Mouse (Mus musculus) MEL (cell line): ENCODE results near the gene Nfe2. TPM values are rescaled to one million over a fixed set of nuclear protein-coding genes. Genes with fewer than 3 reads are reported as not detected.

Experiments used
- DNase-seq: peaks from one replicate; pipeline ENCODE4 v3.0.0; 2011; ENCODE audit warnings: low read depth, low spot score
- H3K27ac ChIP-seq: 2 replicates; pipeline ENCODE4 v1.5.1; 2012; ENCODE audit warnings: low read depth, mild to moderate bottlenecking, control low read depth, low read length, moderate library complexity; ENCODE audit not compliant: control insufficient read depth
- H3K27me3 ChIP-seq, 2 experiments: fragments of 150-350 bp in 1 of 2; sonication (generic) in 1 of 2; 2 replicates each; pipeline ENCODE4 v1.6.1; 2012; ENCODE audit warnings: low read length in 2 of 2, mild to moderate bottlenecking in 2 of 2, improper control_type of control experiment in 1 of 2, moderate library complexity in 1 of 2; ENCODE audit not compliant: insufficient read depth in 2 of 2, control insufficient read depth in 1 of 2
- H3K36me3 ChIP-seq, 2 experiments: 2 replicates each; pipeline ENCODE4 v1.6.1; 2012 to 2014; ENCODE audit warnings: low read length in 2 of 2, improper control_type of control experiment in 1 of 2, inconsistent platforms in 1 of 2, mild to moderate bottlenecking in 1 of 2; ENCODE audit not compliant: insufficient read depth in 2 of 2, control insufficient read depth in 1 of 2
- H3K4me1 ChIP-seq, 2 experiments: fragments of 150-350 bp in 1 of 2; sonication (generic) in 1 of 2; 2 replicates each; pipeline ENCODE4 v1.6.1; 2012; ENCODE audit warnings: low read length in 2 of 2, improper control_type of control experiment in 1 of 2, mild to moderate bottlenecking in 1 of 2; ENCODE audit not compliant: insufficient read depth in 2 of 2, control insufficient read depth in 1 of 2
- H3K4me3 ChIP-seq, 2 experiments: fragments of 150-350 bp in 1 of 2; sonication (generic) in 1 of 2; 2 replicates each; pipeline ENCODE4 v1.5.1; 2012; ENCODE audit warnings: low read depth in 2 of 2, low read length in 2 of 2, mild to moderate bottlenecking in 2 of 2, moderate library complexity in 2 of 2, control low read depth in 1 of 2, improper control_type of control experiment in 1 of 2; ENCODE audit not compliant: control insufficient read depth in 1 of 2, insufficient read depth in 1 of 2
- H3K79me2 ChIP-seq: 2 replicates; pipeline ENCODE4 v1.6.1; 2012; ENCODE audit warnings: mild to moderate bottlenecking, low read length, moderate library complexity; ENCODE audit not compliant: control insufficient read depth, poor library complexity, insufficient read depth
- H3K9ac ChIP-seq: 2 replicates; pipeline ENCODE4 v1.6.1; 2012; ENCODE audit warnings: low read depth, mild to moderate bottlenecking, control low read depth, low read length, moderate library complexity; ENCODE audit not compliant: control insufficient read depth, poor library complexity, severe bottlenecking
- H3K9me3 ChIP-seq: fragments of 150-350 bp; sonication (generic); replicated peaks from 2 replicates; pipeline ENCODE4 v1.6.1; 2012; ENCODE audit warnings: mild to moderate bottlenecking, low read length, improper control_type of control experiment, moderate library complexity; ENCODE audit not compliant: insufficient read depth
- BHLHE40 ChIP-seq: IDR thresholded peaks from 2 replicates; pipeline ENCODE4 v1.6.1; 2012; ENCODE audit warnings: low read depth, mild to moderate bottlenecking, inconsistent platforms, low read length, improper control_type of control experiment, borderline replicate concordance
- CHD1 ChIP-seq: IDR thresholded peaks from 2 replicates; pipeline ENCODE4 v1.6.1; 2012; ENCODE audit warnings: low read depth, mild to moderate bottlenecking, inconsistent platforms, low read length, improper control_type of control experiment
- CHD2 ChIP-seq: IDR thresholded peaks from 2 replicates; pipeline ENCODE4 v1.6.1; 2011; ENCODE audit warnings: low read length, improper control_type of control experiment
- CTCF ChIP-seq, 3 experiments: IDR thresholded peaks in 2 of 3; conservative IDR thresholded peaks in 1 of 3; 2 replicates each; pipeline ENCODE4 v1.5.1; 2011 to 2012; ENCODE audit warnings: low read length in 3 of 3, low read depth in 2 of 3, mild to moderate bottlenecking in 2 of 3, improper control_type of control experiment in 1 of 3, inconsistent platforms in 1 of 3, mixed read lengths in 1 of 3, moderate library complexity in 1 of 3; ENCODE audit not compliant: control insufficient read depth in 1 of 3, insufficient read depth in 1 of 3, poor library complexity in 1 of 3, severe bottlenecking in 1 of 3
- ELF1 ChIP-seq: IDR thresholded peaks from 2 replicates; pipeline ENCODE4 v1.6.1; 2014; ENCODE audit warnings: low read depth, mild to moderate bottlenecking, inconsistent platforms, low read length, improper control_type of control experiment, moderate library complexity
- ETS1 ChIP-seq: IDR thresholded peaks from 2 replicates; pipeline ENCODE4 v1.6.1; 2012; ENCODE audit warnings: low read depth, mild to moderate bottlenecking, inconsistent platforms, low read length, improper control_type of control experiment, moderate library complexity
- GABPA ChIP-seq: IDR thresholded peaks from 2 replicates; pipeline ENCODE4 v1.6.1; 2012; ENCODE audit warnings: low read depth, mild to moderate bottlenecking, inconsistent platforms, low read length, improper control_type of control experiment, moderate library complexity
- GATA1 ChIP-seq: IDR thresholded peaks from 2 replicates; pipeline ENCODE4 v1.6.1; 2011; ENCODE audit warnings: low read depth, low read length, improper control_type of control experiment
- HCFC1 ChIP-seq: IDR thresholded peaks from 2 replicates; pipeline ENCODE4 v1.6.1; 2012; ENCODE audit warnings: low read depth, mild to moderate bottlenecking, inconsistent platforms, low read length, improper control_type of control experiment, moderate library complexity
- JUND ChIP-seq: IDR thresholded peaks from 2 replicates; pipeline ENCODE4 v1.6.1; 2011; ENCODE audit warnings: low read depth, mild to moderate bottlenecking, improper control_type of control experiment, low read length
- MAFK ChIP-seq: IDR thresholded peaks from 2 replicates; pipeline ENCODE4 v1.6.1; 2011; ENCODE audit warnings: low read depth, mild to moderate bottlenecking, low read length, improper control_type of control experiment, borderline replicate concordance
- MAZ ChIP-seq: IDR thresholded peaks from 2 replicates; pipeline ENCODE4 v1.6.1; 2012; ENCODE audit warnings: low read depth, mild to moderate bottlenecking, inconsistent platforms, low read length, improper control_type of control experiment
- MEF2A ChIP-seq: IDR thresholded peaks from 2 replicates; pipeline ENCODE4 v1.6.1; 2014; ENCODE audit warnings: low read depth, mild to moderate bottlenecking, inconsistent platforms, low read length, improper control_type of control experiment; ENCODE audit not compliant: poor library complexity, insufficient replicate concordance, severe bottlenecking; ENCODE audit errors: extremely low read depth
- MXI1 ChIP-seq: IDR thresholded peaks from 2 replicates; pipeline ENCODE4 v1.6.1; 2011; ENCODE audit warnings: mild to moderate bottlenecking, low read depth, low read length, improper control_type of control experiment
- MYB ChIP-seq: IDR thresholded peaks from 2 replicates; pipeline ENCODE4 v1.6.1; 2011; ENCODE audit warnings: mild to moderate bottlenecking, low read depth, low read length, improper control_type of control experiment
- MYC ChIP-seq: IDR thresholded peaks from 2 replicates; pipeline ENCODE4 v1.6.1; 2011; ENCODE audit warnings: low read depth, mild to moderate bottlenecking, low read length, improper control_type of control experiment, moderate library complexity
- POLR2A ChIP-seq, 2 experiments: IDR thresholded peaks; 2 replicates each; pipeline ENCODE4 v1.6.1; 2011 to 2012; ENCODE audit warnings: low read length in 2 of 2, mild to moderate bottlenecking in 2 of 2, control low read depth in 1 of 2, improper control_type of control experiment in 1 of 2, low read depth in 1 of 2, moderate library complexity in 1 of 2; ENCODE audit not compliant: control insufficient read depth in 1 of 2, insufficient read depth in 1 of 2, poor library complexity in 1 of 2
- POLR2AphosphoS5 ChIP-seq: IDR thresholded peaks from 2 replicates; pipeline ENCODE4 v1.6.1; 2012; ENCODE audit warnings: low read depth, borderline replicate concordance, mild to moderate bottlenecking, inconsistent platforms, low read length, moderate library complexity, mixed read lengths
- RAD21 ChIP-seq: IDR thresholded peaks from 2 replicates; pipeline ENCODE4 v1.6.1; 2011; ENCODE audit warnings: mild to moderate bottlenecking, low read depth, low read length, improper control_type of control experiment
- SIN3A ChIP-seq: IDR thresholded peaks from 2 replicates; pipeline ENCODE4 v1.6.1; 2012; ENCODE audit warnings: low read length, improper control_type of control experiment, inconsistent platforms
- SMC3 ChIP-seq: IDR thresholded peaks from 2 replicates; pipeline ENCODE4 v1.6.1; 2011; ENCODE audit warnings: low read depth, low read length, improper control_type of control experiment
- TBP ChIP-seq: IDR thresholded peaks from 2 replicates; pipeline ENCODE4 v1.8.0; 2011; ENCODE audit warnings: low read depth, low read length, improper control_type of control experiment
- USF1 ChIP-seq: IDR thresholded peaks from 2 replicates; pipeline ENCODE4 v1.6.1; 2014; ENCODE audit warnings: low read depth, mild to moderate bottlenecking, inconsistent platforms, low read length, improper control_type of control experiment, moderate library complexity
- USF2 ChIP-seq, 2 experiments: IDR thresholded peaks; 2 replicates each; pipeline ENCODE4 v1.6.1; 2011 to 2012; ENCODE audit warnings: improper control_type of control experiment in 2 of 2, low read length in 2 of 2, borderline replicate concordance in 1 of 2, inconsistent platforms in 1 of 2, low read depth in 1 of 2, mild to moderate bottlenecking in 1 of 2; ENCODE audit not compliant: insufficient read depth in 1 of 2
- ZC3H11A ChIP-seq: IDR thresholded peaks from 2 replicates; pipeline ENCODE4 v1.6.1; 2012; ENCODE audit warnings: low read depth, mild to moderate bottlenecking, inconsistent platforms, low read length, improper control_type of control experiment
- ZMIZ1 ChIP-seq: IDR thresholded peaks from 2 replicates; pipeline ENCODE4 v1.6.1; 2012; ENCODE audit warnings: low read depth, mild to moderate bottlenecking, inconsistent platforms, low read length, improper control_type of control experiment, moderate library complexity
- polyA plus RNA-seq, 2 experiments: library from polyadenylated mRNA; stranded (reverse) in 1 of 2; unstranded in 1 of 2; fragments of >175 nt in 1 of 2; fragments of >200 nt in 1 of 2; gene quantifications; 2 replicates each; pipeline versions ENCODE4 v1.2.1 to v1.2.4; 2012; ENCODE audit warnings: low replicate concordance in 2 of 2, low read depth in 1 of 2; ENCODE audit not compliant: insufficient read length in 2 of 2, insufficient read depth in 1 of 2, missing spikeins in 1 of 2
- total RNA-seq: library from RNA; depleted of rRNA; stranded (reverse); fragments of 300-350 nt; gene quantifications from 2 replicates; pipeline ENCODE4 v1.2.3, GENCODE M21; 2012

The Nfe2 gene
- total and polyA plus RNA-seq, 3 experiments, result 74.6 to 103 TPM; not detected in 1

- DNase-seq, result peak; percentile 54
- H3K4me3 ChIP-seq, result no peak overlapping the region
- peaks cover 2 to 8% of the 10 kb centered on the region in 2 experiments; a peak in 3 of 4 replicates for H3K4me1 ChIP-seq
- peaks cover 7% of the 10 kb centered on the region for H3K79me2 ChIP-seq
- peaks cover 0 to 13% of the 10 kb centered on the region in 2 experiments; a peak in 2 of 4 replicates for H3K36me3 ChIP-seq
- no peak overlapping the region for H3K9ac ChIP-seq
- H3K27ac ChIP-seq, result no peak overlapping the region
- no peaks in the 10 kb centered on the region for H3K27me3 ChIP-seq
- no peaks in the 10 kb centered on the region for H3K9me3 ChIP-seq
- TF ChIP-seq TBP (no peak), ETS1 (no peak), MXI1 (no peak), SIN3A (no peak), MEF2A (no peak), MAZ (no peak), RAD21 (peak; percentile 19), CHD1 (no peak), GABPA (no peak), ELF1 (no peak), HCFC1 (no peak), MYC (no peak), CTCF (IDR thresholded peaks at IDR 0.05 in 2 of 3, conservative IDR thresholded peaks at IDR 0.05 in 1 of 3; ENCODE audit: control insufficient read depth in 1 of 3, insufficient read depth in 1 of 3, low read depth in 2 of 3, low read length in 3 of 3, poor library complexity in 1 of 3, severe bottlenecking in 1 of 3) (peak; percentile 36 to 46 (median 45)), ZMIZ1 (no peak), MYB (no peak), JUND (no peak), MAFK (no peak), POLR2A (IDR thresholded peaks at IDR 0.05; ENCODE audit: control insufficient read depth in 1 of 2, insufficient read depth in 1 of 2, low read depth in 1 of 2, low read length in 2 of 2, poor library complexity in 1 of 2) (no peak), SMC3 (peak; percentile 38), POLR2AphosphoS5 (no peak), USF1 (no peak), CHD2 (no peak), GATA1 (no peak), BHLHE40 (no peak), ZC3H11A (no peak), USF2 (IDR thresholded peaks at IDR 0.05; ENCODE audit: borderline replicate concordance in 1 of 2, insufficient read depth in 1 of 2, low read depth in 1 of 2, low read length in 2 of 2) (no peak)
- TF ChIP-seq, all 39 proteins: peak for 3
Observed at GRCm38 (mm10) chr15:103284066-103284465, 25.9 kb upstream of the Nfe2 start.
